Mouse (Mus musculus): Measurements from ENCODE around the gene Hnrnpdl. TPM values are rescaled to one million over a fixed set of nuclear protein-coding genes. Genes with fewer than 3 reads are reported as not detected.

Gene Hnrnpdl
- total and polyA plus RNA-seq, 3 experiments, result 75.6 to 207 (median 165) TPM

DNA sequence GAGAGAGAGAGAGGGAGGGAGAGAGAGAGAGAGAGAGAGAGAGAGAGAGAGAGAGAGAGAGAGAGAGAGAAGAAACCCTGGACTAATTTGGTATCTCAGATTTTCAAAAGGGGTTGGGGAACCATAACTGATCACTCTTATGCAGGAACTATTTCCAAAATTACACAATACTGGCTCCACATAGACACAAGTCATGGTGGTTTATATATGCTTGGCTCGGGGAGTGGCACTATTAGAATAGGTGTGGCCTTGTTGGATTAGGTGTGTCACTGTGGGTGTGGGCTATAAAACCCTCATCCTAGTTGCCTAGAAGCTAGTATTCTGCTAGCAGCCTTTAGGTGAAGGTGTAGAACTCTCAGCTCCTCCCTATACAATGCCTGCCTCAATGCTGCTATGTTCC, 14.6 kb downstream of the Hnrnpdl start:
- no peaks in the 10 kb centered on the region for H3K36me3 ChIP-seq (replicated peaks in 1 of 2; ENCODE audit: control insufficient read depth in 1 of 2, insufficient read depth in 1 of 2, low read length in 1 of 2)
- H3K4me2 ChIP-seq (ENCODE audit: insufficient read depth, low read depth, poor library complexity, severe bottlenecking), result no peak overlapping the region
- dilution Hi-C loops (cut with MboI; ENCODE audit: extremely low pct_ligation_motif_present, extremely low pct_unique_long_range_greater_than_20kb, low sequenced_read_pairs), result no loop called here
- no peak overlapping the region for H3K4me3 ChIP-seq (replicated peaks in 1 of 3; ENCODE audit: low read depth in 2 of 3, low read length in 2 of 3, poor library complexity in 1 of 3)
- no peak for DNase-seq (ENCODE audit: extremely low read depth)
- no peak overlapping the region for H3K27ac ChIP-seq (ENCODE audit: insufficient read depth, low read depth)
- H3K27me3 ChIP-seq (replicated peaks), result no peaks in the 10 kb centered on the region
- H3K4me1 ChIP-seq (ENCODE audit: control insufficient read depth in 1 of 2, insufficient read depth in 2 of 2), result no peaks in the 10 kb centered on the region
- no peaks in the 10 kb centered on the region for H3K79me2 ChIP-seq (replicated peaks; ENCODE audit: control insufficient read depth, extremely low read depth, insufficient read depth, poor library complexity, severe bottlenecking)
- TF ChIP-seq POLR2A (IDR thresholded peaks at IDR 0.05; ENCODE audit: low read depth, low read length), result no peak
- no peak for TF ChIP-seq RAD21 (IDR thresholded peaks at IDR 0.05; ENCODE audit: low read depth, low read length)
- TF ChIP-seq MAX (IDR thresholded peaks at IDR 0.05; ENCODE audit: low read length), result no peak
- TF ChIP-seq POLR2AphosphoS2 (IDR thresholded peaks at IDR 0.05; ENCODE audit: low read depth, low read length), result no peak
- TF ChIP-seq NRF1 (IDR thresholded peaks at IDR 0.05; ENCODE audit: low read depth, low read length), result no peak
- TF ChIP-seq MEF2A (IDR thresholded peaks at IDR 0.05; ENCODE audit: borderline replicate concordance, low read depth, low read length), result no peak
- TF ChIP-seq ETS1 (conservative IDR thresholded peaks at IDR 0.05; ENCODE audit: low read depth, low read length), result no peak
- no peak for TF ChIP-seq CHD2 (IDR thresholded peaks at IDR 0.05; ENCODE audit: low read length)
- no peak for TF ChIP-seq MAZ (IDR thresholded peaks at IDR 0.05; ENCODE audit: low read depth, low read length)
- TF ChIP-seq SMC3 (IDR thresholded peaks at IDR 0.05; ENCODE audit: low read depth, low read length), result no peak
- TF ChIP-seq BHLHE40 (IDR thresholded peaks at IDR 0.05; ENCODE audit: low read depth, low read length), result no peak
- TF ChIP-seq E2F4 (IDR thresholded peaks at IDR 0.05; ENCODE audit: insufficient replicate concordance, low read depth, low read length), result no peak
- TF ChIP-seq PAX5 (IDR thresholded peaks at IDR 0.05; ENCODE audit: low read length), result no peak
- no peak for TF ChIP-seq EP300 (IDR thresholded peaks at IDR 0.05; ENCODE audit: low read length)
- no peak for TF ChIP-seq ZKSCAN1 (IDR thresholded peaks at IDR 0.05; ENCODE audit: borderline replicate concordance, low read depth, low read length)
- H3K9me3 ChIP-seq (replicated peaks; ENCODE audit: low read length), result no peaks in the 10 kb centered on the region
- no peak overlapping the region for H3K9ac ChIP-seq (ENCODE audit: insufficient read depth, low read depth)
- in situ Hi-C loops (cut with MboI; ENCODE audit: low pct_ligation_motif_present, low pct_unique_long_range_greater_than_20kb, low sequenced_read_pairs), result no loop called here

DNA sequence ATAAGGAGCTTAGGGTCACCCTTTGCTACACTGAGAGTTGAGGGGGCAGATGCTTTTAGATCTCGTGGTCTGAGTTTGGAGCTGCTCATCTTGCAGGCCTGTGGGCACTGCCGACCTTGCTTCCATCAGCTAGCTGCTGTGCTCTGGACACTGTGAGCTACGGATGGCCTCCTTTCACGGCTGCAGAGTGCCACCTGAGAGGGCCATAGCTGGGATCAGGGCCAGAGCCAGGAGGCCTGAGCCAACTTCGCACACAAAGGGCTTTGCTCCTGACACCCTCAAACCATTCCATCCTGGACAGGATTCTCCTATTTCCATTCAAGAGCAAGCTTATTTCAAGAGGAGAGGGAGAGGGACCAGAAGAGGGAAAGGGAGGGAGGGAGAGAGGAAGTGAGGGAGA, 15.1 kb downstream of the Hnrnpdl start:
- no peak for TF ChIP-seq SIN3A (IDR thresholded peaks at IDR 0.05; ENCODE audit: low read length)
- TF ChIP-seq TCF12 (IDR thresholded peaks at IDR 0.05; ENCODE audit: low read depth, low read length), result no peak
- no peaks in the 10 kb centered on the region for H3K4me1 ChIP-seq (ENCODE audit: control insufficient read depth in 1 of 2, insufficient read depth in 2 of 2)
- H3K9ac ChIP-seq (ENCODE audit: insufficient read depth, low read depth), result no peak overlapping the region
- in situ Hi-C loops (cut with MboI; ENCODE audit: low pct_ligation_motif_present, low pct_unique_long_range_greater_than_20kb, low sequenced_read_pairs) (no loop called here), dilution Hi-C loops (cut with MboI; ENCODE audit: extremely low pct_ligation_motif_present, extremely low pct_unique_long_range_greater_than_20kb, low sequenced_read_pairs) (no loop called here)
- no peaks in the 10 kb centered on the region for H3K27me3 ChIP-seq (replicated peaks)
- H3K9me3 ChIP-seq (replicated peaks; ENCODE audit: low read length), result no peaks in the 10 kb centered on the region
- no peak overlapping the region for H3K27ac ChIP-seq (ENCODE audit: insufficient read depth, low read depth)
- H3K36me3 ChIP-seq (replicated peaks in 1 of 2; ENCODE audit: control insufficient read depth in 1 of 2, insufficient read depth in 1 of 2, low read length in 1 of 2), result no peaks in the 10 kb centered on the region
- no peak for DNase-seq (ENCODE audit: extremely low read depth)
- no peak overlapping the region for H3K4me3 ChIP-seq (replicated peaks in 1 of 3; ENCODE audit: low read depth in 2 of 3, low read length in 2 of 3, poor library complexity in 1 of 3)
- no peaks in the 10 kb centered on the region for H3K79me2 ChIP-seq (replicated peaks; ENCODE audit: control insufficient read depth, extremely low read depth, insufficient read depth, poor library complexity, severe bottlenecking)
- no peak overlapping the region for H3K4me2 ChIP-seq (ENCODE audit: insufficient read depth, low read depth, poor library complexity, severe bottlenecking)

Data from CH12.LX (cell line).